Mouse (Mus musculus) thymus, adult 18-20 months (tissue): ENCODE data around the gene Cmtm4.

Experiments used
- DNase-seq, 2 experiments: peaks; one replicate each; pipeline ENCODE4 v3.0.0; 2022; ENCODE audit warnings: mixed read lengths in 2 of 2

Gene Cmtm4

DNA sequence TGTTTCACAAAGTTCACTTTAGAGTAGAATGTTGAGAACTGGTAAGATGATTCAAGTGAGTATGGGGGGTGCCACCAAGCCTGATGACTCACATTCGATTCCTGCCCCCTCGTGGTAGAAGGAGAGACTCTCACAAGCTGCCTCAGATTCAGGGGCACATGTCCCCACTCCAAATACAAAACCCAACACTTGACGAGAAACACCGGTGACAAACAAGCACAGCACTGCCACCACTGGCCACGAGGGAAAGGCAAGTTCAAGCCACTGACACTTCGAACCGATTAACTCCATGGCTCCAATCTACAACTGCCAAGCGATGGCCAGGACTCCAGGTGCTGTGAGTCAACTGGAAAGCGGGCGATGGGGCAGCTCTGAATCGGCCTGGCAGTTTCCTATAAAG lies 21.8 kb downstream of the Cmtm4 start:
- DNase-seq, result no peak

DNA sequence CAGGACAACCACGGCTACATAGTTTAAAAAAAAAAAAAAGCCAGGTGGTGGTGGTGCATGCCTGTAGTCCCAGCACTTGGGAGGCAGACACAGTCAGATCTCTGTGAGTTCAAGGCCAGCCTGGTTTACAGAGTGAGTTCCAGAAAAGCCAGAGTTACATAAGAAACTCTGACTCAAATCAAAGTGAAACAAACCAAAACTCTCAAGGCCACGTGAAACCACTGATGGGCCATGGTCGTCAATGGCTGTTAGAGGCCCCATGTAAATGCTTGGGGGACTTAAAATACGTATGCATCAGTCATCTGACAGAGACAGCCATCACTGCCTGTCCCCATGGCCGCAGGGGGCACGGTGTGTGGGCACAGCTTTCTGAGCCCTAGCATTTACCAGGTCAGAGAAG lies 24.5 kb downstream of the Cmtm4 start:
- no peak for DNase-seq

DNA sequence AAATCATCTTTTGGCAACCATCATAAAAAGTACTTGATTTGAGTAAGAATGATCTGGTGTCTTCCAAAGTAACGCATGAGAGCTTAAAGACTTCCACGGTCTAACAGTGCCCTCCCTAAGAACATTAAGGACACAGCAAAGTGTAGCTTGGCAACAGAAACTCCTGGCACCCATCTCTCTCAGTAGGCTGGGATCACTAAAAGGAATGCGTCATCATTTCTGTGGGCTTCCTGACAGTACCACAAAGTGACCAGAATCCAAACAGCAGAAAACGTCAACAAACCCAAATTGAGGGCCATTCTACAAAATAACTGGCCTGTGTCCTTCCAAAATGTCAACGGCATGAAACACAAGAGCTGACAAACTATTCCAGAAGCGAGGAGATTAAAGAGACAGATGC lies 25.5 kb downstream of the Cmtm4 start:
- DNase-seq, result no peak

DNA sequence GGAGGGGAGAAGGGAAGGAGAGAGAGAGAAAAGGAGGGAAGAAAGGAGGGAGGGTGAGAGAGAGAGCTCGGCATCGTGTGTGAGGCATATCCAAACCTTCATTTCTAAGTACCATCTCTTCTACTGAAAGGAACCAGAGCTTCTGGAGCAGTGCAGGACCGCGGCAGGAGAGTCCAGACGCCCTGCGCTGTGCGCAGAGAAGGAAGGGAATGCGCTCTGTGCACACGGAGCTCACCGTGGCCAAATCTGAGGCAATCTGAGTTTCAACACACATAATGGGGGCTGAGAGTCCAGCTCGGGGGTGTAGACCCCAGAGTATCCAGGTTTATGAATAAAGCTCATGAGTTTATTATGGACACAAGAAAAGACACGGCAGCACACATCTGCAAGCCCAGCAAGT lies 26.0 kb downstream of the Cmtm4 start:
- DNase-seq, result no peak

DNA sequence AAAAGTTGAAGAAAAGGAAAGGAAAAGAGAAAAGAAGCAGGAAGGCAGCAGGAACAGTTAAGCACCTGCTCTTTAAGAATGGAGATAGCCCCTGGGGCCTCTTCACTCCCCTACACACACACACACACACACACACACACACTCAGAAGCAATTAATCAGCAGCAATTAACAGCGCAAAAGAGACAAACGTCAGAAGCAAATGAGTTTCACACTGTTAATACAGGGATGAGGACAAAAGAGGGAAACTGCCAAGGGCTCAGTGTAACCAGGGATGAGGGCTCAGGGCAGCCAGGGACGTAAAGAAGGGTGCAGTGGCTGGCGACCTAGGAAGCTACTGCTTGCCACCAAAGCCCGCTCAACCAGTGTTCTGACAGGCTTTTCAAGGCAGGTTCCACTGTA lies 28.2 kb downstream of the Cmtm4 start:
- DNase-seq, result no peak

DNA sequence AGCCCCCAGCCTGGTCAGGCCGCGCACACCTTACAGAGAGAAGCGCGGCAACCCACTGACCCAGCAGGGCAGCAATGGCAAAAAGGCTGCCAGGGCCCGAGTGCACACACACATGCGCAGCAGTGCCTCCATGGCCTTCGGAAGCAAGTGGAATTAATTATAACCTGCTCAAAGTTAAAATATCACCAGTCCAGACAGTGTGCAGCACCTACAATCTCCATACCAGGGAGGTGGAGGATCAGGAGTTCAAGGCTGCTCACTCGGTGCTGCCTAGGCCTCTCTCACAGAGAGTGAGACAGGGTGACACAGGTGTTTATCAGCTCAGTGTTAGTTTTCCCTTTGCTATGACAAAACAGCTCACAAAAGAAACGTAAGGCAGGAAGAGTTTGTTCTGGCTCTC lies 29.9 kb downstream of the Cmtm4 start:
- no peak for DNase-seq

DNA sequence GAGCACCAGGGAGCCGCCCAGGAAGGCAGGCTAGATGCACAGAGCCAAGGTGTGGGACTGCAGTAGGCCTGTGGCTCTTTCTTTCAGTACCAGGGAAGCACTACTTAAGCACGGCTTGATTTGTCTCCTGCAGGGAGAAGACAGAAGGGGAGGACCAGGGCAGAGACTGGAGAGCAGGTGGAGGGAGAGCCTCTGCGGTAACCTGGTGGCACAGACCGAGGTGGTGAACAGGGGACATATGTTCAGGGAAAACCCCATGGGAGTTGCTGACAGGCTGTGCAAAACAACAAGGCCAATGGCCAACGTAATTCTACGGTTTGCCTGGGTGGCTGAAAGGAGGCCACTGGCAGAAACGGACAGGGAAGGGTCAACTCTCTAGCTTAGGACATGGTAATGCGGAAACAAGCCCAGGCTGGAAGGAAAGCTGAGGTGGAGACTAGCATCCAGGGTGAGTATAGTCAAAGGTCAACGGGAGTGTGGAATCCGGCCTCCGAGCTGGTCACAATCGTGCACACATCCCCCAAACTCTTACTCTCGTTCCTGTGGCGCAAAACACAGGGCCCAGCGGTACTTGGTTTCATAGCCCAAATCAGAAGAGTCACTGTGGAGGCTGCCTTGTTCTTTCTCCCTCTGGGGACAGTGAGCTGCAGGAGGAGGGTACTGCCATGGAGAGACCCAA lies 35.7 kb downstream of the Cmtm4 start:
- DNase-seq, result no peak

DNA sequence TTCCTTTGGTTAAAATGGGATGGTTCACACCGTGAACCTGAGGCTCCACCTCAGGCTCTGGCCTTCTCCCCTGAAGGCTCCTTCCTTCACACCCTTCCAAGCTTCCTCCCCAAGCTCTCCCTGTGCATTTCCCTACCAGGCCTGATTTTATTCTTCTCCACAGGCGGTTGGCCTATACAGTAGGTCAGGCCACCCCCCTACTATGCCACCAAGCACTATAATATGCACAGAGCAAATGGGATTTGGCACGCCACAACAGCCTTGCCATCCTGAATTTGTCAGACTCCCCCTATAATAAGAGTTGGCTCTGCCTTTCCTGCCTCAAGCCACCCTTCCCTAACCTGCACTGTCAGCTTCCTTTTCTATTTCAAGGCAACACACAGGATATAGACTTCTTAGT lies 37.0 kb downstream of the Cmtm4 start:
- DNase-seq, result no peak

DNA sequence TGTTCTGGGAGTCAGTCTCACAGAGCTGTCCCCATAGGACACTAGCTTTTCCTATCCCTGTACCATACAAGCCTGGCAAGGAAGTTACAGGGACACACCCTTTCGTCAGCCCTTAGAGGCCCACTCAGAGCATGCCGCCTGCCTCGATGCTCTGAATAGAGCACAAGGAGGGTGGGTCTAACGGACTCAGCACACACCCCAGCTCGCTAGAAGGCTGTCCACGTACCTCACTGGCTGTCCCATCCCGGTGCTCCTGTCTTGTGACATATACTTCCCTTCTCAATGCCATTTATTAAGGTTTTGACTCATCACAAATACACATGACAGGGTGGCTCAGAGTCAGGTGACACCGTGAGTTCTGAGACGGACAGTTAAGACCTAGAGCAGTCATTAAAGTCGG lies 41.1 kb downstream of the Cmtm4 start:
- no peak for DNase-seq

DNA sequence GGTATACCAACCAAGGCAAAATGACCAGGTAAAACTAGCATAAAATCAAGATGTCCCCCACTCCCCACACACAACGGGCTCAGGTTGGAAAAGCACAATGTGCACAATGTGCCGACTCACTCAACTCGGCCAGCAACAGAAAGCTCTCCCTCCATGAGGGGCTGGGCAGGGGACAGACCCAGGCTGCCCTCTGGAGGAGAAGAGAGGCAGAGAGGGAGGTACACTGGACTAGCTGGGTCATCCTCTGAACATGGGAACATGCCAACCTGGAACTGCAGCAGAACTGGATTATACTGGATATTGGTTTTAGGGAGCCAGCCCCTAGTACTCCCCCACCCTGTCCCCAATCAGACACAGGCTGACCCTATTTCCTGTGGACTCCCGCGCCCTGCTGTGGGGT lies 42.4 kb downstream of the Cmtm4 start:
- DNase-seq, result no peak

DNA sequence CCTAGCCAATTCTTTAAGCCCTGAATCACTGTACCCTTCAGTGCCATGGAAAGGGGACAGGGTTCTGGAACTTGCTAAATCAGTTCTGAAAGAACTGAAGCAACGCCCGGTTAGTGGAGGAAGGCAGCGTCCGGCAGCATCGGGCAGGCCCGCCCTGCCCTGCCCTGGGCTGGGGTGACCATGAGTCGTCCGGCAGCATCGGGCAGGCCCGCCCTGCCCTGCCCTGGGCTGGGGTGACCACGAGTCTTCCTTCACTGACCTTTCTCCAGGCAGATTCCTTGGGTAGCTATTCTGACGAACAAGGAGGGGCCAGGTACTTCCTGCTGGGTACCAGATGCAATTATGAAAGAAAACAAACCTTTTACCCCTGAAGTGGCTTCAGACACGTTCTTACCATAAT lies 45.6 kb downstream of the Cmtm4 start:
- DNase-seq, result no peak

DNA sequence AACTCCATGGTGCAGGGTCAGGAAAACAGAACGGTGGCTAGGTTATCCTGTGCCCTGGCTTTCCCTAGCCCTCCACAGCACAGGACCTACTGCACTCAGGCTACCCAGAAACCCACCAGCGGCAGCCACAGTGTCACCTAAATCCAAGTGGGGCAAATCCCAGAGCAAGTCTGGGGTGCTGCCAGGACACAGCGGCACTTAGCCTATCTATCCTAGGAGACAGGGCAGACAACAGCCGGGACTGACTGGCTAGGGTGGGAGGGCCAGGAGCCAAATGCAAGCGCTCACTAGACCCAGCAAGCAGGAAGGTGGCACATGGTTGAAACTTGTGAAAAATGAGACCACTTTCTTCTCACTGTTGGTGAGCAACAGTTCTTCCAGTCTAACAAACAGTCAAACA lies 46.6 kb downstream of the Cmtm4 start:
- DNase-seq, result no peak

DNA sequence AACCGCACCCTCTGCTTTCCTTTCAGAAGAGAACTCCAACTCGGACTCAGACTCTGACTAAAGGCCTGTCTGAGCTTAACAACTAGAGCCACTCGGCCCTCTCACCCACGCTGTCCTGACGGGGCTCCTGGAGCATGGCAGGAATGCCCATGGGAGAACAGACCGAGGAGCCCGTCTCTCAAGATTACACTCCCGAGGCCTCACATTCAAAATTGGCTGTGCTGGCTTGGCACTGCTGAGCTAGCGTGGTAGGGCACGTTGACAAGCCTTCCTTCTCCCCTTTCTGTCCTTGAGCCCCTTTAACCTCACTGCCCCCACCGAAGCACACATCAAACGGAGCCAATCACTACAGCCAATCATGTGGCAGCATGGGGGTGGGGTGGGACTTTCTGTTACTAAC lies 48.9 kb downstream of the Cmtm4 start:
- no peak for DNase-seq

DNA sequence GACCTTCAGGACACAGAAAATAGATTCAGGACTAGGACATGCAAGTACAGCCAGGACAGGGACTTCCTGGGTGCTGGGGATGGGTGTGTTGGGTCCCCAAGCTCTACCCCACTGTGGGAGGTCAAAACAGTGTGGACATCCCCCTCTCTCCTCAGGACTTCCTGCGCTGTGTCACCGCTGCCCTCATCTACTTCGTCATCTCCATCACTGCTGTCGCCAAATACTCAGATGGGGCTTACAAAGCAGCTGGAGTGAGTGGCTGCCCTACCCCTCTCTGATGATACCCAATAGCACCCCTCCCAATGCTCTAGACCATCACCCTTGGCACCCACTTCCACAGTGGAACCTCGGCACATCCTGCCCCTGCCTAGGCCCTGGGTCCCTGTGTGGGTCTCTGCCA lies 51.0 kb downstream of the Cmtm4 start:
- no peak for DNase-seq

DNA sequence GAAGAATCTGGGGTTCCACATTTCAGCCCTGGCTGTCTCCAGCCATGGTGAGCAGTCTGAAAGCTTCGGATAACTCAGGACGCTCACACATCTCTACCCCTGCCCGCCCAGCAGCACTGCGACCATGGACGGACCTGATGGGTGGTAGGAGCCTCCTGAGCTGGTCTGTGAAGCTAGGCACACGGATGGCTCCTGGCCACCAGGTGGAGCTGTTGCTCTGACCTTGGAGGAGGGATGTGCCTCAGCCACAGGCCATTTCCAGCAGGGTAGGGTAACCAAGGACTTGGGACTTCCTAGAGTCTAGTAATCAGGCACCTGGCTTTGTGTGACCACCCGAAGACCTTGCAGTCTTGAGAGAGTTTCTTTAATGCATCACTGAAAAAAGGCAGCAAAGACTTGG lies 51.6 kb downstream of the Cmtm4 start:
- DNase-seq, result peak; percentile 58 to 68

DNA sequence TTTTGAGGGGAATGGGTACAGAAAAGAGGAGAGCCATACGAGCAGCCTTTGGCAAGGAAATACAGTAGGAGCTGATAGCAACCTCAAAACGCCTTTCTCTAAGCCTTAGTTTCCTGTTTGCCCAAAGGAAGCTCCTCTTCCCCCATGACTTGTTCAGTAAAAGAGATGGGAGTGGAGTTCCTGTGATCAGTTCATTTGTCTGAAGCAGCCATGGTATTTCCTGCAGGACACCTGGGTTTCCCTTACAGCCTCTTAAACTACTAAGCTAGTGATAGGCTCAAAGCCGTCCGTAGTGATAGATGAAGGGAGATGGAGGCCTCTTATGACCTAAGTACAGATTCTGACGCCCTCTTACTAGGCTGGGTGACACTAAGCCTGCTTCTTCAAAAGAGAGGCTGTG lies 53.2 kb downstream of the Cmtm4 start:
- no peak for DNase-seq

DNA sequence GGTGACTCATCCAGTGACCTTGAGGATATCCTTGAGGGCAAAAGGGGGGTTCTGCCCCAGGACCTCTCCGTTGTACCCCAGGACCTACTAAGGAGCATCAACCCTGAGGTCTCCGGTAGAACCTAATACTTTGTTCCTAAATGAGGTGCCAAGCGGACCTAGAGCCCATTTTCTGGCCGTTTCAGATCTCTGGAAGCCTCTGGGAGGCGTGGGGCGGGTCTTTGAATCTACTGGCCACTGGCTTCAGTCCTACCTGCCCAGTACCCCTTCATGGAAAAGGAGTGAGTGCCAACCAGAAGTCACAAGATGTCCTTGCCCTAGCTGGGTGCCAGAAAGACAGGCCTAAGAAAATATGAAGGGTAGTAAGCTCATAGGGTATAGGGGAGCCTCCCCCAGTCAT lies 53.9 kb downstream of the Cmtm4 start:
- DNase-seq, result no peak

DNA sequence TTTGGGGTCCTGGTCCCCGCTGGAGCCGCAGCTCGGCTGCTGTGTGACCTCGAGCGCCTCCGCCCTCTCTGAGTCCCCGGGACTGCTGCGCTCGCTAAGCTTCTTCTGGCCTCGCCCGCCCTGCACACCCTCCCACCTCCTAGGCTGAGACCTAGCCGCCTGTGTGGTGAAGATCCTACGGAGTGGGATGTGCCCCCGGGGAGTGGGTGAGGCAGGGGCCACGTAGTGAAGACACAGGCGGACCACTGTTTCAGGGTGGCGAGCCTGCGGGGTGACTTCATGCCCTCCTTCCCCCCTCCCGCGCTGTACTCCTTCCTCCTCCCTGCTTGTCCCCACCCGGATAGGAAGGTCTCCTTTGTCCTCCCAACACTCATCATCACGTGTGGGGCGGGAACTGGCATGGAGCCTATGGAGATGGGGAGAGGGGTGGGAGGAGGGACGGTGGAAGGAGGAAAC lies 54.5 kb downstream of the Cmtm4 start:
- peak; percentile 27 to 35 for DNase-seq

DNA sequence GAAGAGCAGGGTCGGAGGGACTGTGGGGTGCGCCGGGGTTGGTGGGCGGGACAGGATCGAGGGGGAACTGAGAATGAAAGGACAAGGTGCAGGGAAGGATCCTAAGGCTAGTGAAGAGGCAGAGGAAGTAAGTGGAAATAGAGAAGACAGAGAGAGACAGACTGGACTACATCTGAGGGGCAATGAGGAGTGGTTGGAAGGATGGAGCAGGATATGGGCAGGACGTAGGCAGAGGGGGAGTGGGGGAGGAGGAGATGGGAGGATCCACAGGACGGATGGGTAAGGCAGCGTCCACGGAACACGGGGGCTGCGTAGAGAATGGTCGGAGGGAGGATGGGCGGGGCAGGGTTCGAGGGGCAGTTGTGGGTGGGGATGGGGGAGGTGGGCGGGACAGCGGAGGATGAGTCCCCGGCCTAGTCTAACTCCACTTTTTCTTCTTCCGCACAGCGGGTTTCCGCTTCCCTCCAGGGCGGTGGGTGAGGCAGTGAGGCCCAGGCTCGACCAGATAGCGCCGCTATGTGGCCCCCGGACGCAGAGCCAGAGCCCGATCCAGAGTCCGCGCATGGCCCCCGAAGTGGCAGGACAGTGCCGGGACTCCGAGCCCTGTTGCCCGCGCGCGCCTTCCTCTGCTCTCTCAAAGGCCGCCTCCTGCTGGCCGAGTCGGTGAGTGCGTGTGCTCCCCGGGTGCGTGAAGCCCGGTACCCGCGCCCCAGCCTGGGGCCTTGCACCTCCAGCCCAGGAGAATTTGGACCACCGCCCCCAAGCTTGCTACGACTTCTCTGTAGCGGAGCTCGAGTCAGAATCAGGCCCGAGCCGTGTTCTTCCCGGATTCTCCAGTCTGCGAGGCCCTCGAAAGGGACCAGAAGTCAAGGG lies 55.1 kb downstream of the Cmtm4 start:
- peak; percentile 62 to 63 for DNase-seq

DNA sequence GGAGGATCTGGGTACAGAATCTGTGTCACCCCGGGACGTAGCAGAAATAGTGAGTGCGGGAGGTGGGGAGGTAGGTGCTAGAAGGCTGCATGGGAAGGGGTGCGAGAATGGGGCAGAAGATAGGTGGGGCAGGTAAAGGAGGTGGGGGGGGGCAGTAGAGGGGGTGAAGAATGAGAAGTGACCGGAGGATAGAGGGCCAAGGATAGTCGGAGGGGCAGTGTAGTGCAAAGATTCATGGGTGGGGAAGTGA lies 55.7 kb downstream of the Cmtm4 start:
- DNase-seq, result no peak

DNA sequence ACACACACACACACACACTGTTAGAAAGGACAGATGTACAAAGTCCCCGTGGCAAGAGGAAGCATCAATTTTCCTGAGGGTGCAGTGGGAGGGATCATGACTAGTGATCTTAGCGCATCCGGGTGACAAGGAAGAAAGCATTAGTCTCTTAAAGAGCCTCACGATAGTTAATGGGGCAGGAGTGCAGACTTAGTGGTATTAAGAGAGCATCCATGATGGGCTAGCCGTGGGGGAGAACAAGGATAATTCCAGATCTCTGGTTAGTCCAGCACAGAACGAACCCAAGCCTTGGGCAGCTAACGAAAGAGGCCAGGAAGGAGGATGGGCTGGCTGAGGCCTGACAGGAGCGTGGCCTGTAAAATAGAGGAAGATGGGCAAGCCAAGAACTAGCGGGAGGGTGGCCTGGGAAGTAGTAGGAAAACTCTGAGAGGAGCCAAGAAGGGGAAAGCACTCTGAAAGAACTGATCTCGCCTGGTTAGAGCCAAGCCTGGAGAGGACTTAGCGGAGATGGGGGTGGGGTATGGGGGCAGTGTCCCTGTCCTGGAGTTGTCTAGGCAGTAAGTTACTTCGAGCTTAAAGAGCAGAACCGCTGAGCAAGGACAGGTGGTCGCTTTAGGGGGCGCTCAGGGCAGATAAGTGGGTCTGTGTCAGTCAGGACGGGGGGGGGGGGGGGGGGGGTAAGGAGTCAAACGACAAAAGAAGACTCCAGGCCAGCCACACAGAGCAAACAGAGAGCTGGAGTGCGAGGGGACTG lies 56.2 kb downstream of the Cmtm4 start, which contains the start of gene Cmtm3:
TSS of gene Cmtm3 (plus strand) at position 182 of the 754 bp plus-strand sequence.
- no peak for DNase-seq

DNA sequence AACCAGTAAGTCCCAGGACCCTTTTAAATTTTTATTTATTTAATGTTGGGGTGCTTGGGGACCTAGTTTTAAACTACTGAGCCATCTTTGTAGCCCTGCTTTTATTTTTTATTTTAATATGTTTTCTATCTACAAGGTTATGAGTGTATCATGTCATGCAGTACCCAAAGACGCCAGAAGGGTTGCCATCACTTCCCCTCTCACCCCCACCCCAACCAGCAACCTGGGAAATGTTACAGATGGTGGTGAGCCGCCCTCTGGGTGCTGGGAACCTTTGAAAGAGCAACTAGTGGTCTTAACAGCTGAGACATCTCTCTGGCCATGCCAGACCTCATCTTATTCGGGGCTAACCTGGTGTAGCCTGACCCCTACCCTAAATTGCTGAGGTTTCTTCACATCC lies 57.7 kb downstream of the Cmtm4 start:
- no peak for DNase-seq

DNA sequence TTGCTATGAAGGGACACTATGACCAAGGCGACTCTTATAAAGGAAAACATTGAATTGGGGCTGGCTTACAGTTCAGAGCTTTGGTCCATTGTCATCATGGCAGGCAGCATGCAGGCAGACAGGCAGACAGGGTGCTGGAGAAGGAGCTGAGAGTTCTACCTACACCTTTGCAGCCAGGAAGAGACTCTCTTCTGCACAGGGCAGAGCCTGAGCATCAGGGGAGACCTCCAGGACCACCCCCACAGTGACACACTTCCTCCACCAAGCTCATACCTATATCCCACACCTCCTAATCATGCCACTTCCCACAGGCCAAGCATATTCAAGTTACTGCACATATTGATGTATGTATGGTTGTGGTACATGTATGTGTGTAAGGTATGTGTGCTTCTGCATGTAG lies 58.8 kb downstream of the Cmtm4 start:
- DNase-seq, result no peak

DNA sequence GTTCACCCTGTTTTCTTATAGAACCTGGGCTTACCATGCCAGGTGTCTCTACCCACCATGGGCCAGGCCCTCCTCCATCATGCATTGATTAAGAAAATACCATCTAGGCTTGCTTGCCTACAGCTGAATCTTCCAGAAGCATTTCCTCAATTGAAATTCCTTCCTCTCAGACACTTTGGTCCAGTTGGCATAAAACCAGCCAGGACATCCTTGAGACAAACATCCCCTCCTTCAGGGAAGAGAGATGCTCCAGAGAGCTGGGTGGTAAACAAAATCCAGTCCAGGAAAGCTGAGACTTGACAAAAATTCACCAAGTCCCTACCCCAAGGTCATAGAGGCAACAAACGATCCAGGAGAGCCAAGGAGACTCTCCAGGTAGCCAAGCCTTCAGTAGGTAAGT lies 61.4 kb downstream of the Cmtm4 start:
- DNase-seq, result no peak
